Mouse (Mus musculus): ENCODE results near the gene Map10. TPM values are rescaled to one million over a fixed set of nuclear protein-coding genes. Genes with fewer than 3 reads are reported as not detected.
A peak's percentile ranks its signal among the peaks of the same experiment; 100 is the strongest.

Gene Map10
- polyA plus RNA-seq, 1 experiment from 2014 or later = 5.3 TPM

GRCm38 (mm10) chr8:125690961-125691360 lies 21.3 kb downstream of the Map10 start:
- no peak overlapping the region for H3K4me3 ChIP-seq (replicated peaks; ENCODE audit: low read depth, low read length)
- H3K9ac ChIP-seq (ENCODE audit: low read depth, low read length) = no peak overlapping the region
- DNase-seq (ENCODE audit: low spot score) (no peak), ATAC-seq (replicated peaks; ENCODE audit: low FRiP score, low read depth) (no peak)
- TF ChIP-seq CTCF (IDR thresholded peaks at IDR 0.05; ENCODE audit: low read depth) = no peak
- 41% methylated on average over 3 of the region's 3 CpGs for WGBS
- no peaks in the 10 kb centered on the region for H3K9me3 ChIP-seq (replicated peaks; ENCODE audit: low read length)
- no peaks in the 10 kb centered on the region for H3K27me3 ChIP-seq (ENCODE audit: insufficient read depth, low read length)
- no peak overlapping the region for H3K4me2 ChIP-seq (ENCODE audit: low read length)
- no peaks in the 10 kb centered on the region for H3K36me3 ChIP-seq (ENCODE audit: insufficient read depth, low read length)
- 0 out of 2 replicates have a peak overlapping the region, but pooled peaks have one; percentile 0 for H3K27ac ChIP-seq
- peaks cover 10% of the 10 kb centered on the region for H3K4me1 ChIP-seq (replicated peaks; ENCODE audit: insufficient read depth, low read length)

- Histone ChIP-seq H3K27me3 (ENCODE audit: insufficient read depth, low read length) (no peaks in the 10 kb centered on the region), H3K9ac (ENCODE audit: low read depth, low read length) (no peak overlapping the region), H3K4me3 (replicated peaks; ENCODE audit: low read depth, low read length) (no peak overlapping the region), H3K4me1 (replicated peaks; ENCODE audit: insufficient read depth, low read length) (peaks cover 10% of the 10 kb centered on the region), H3K9me3 (replicated peaks; ENCODE audit: low read length) (no peaks in the 10 kb centered on the region), H3K27ac (no peak overlapping the region), H3K36me3 (ENCODE audit: insufficient read depth, low read length) (no peaks in the 10 kb centered on the region), H3K4me2 (ENCODE audit: low read length) (no peak overlapping the region)
- DNase-seq (ENCODE audit: low spot score) = peak; percentile 59
- no peak for ATAC-seq (replicated peaks; ENCODE audit: low FRiP score, low read depth)
- no peak for TF ChIP-seq CTCF (IDR thresholded peaks at IDR 0.05; ENCODE audit: low read depth)
- WGBS = 31% methylated on average over 5 of the region's 5 CpGs
Measured at GRCm38 (mm10) chr8:125692447-125692846, 22.8 kb downstream of the Map10 start.

- Histone ChIP-seq H3K36me3 (ENCODE audit: insufficient read depth, low read length) (no peaks in the 10 kb centered on the region), H3K4me2 (ENCODE audit: low read length) (no peak overlapping the region), H3K9me3 (replicated peaks; ENCODE audit: low read length) (no peaks in the 10 kb centered on the region), H3K4me3 (replicated peaks; ENCODE audit: low read depth, low read length) (no peak overlapping the region), H3K27me3 (ENCODE audit: insufficient read depth, low read length) (no peaks in the 10 kb centered on the region), H3K27ac (no peak overlapping the region), H3K4me1 (replicated peaks; ENCODE audit: insufficient read depth, low read length) (peaks cover 10% of the 10 kb centered on the region), H3K9ac (ENCODE audit: low read depth, low read length) (no peak overlapping the region)
- no peak for TF ChIP-seq CTCF (IDR thresholded peaks at IDR 0.05; ENCODE audit: low read depth)
- WGBS = 69% methylated on average over 3 of the region's 3 CpGs
- no peak for DNase-seq (ENCODE audit: low spot score)
- ATAC-seq (replicated peaks; ENCODE audit: low FRiP score, low read depth) = no peak
Measured at GRCm38 (mm10) chr8:125693197-125693596, 23.6 kb downstream of the Map10 start.

- H3K27ac ChIP-seq = no peak overlapping the region
- ATAC-seq (replicated peaks; ENCODE audit: low FRiP score, low read depth) = no peak
- 82% methylated on average over 6 of the region's 6 CpGs for WGBS
Measured at GRCm38 (mm10) chr8:125695951-125696350, 26.3 kb downstream of the Map10 start.

GRCm38 (mm10) chr8:125699391-125700025 lies 29.9 kb downstream of the Map10 start:
- Histone ChIP-seq H3K4me1 (replicated peaks; ENCODE audit: insufficient read depth, low read length) (no peaks in the 10 kb centered on the region), H3K9ac (ENCODE audit: low read depth, low read length) (no peak overlapping the region), H3K4me3 (replicated peaks; ENCODE audit: low read depth, low read length) (no peak overlapping the region), H3K27me3 (ENCODE audit: insufficient read depth, low read length) (no peaks in the 10 kb centered on the region), H3K9me3 (replicated peaks; ENCODE audit: low read length) (no peaks in the 10 kb centered on the region), H3K36me3 (ENCODE audit: insufficient read depth, low read length) (no peaks in the 10 kb centered on the region), H3K4me2 (ENCODE audit: low read length) (no peak overlapping the region), H3K27ac (no peak overlapping the region)
- DNase-seq (ENCODE audit: low spot score) = no peak
- no peak for ATAC-seq (replicated peaks; ENCODE audit: low FRiP score, low read depth)
- WGBS = 72% methylated on average over 6 of the region's 6 CpGs
- no peak for TF ChIP-seq CTCF (IDR thresholded peaks at IDR 0.05; ENCODE audit: low read depth)

More at GRCm38 (mm10) chr8:125695951-125696350, 26.3 kb downstream of the Map10 start:
- Histone ChIP-seq H3K9ac (ENCODE audit: low read depth, low read length) (no peak overlapping the region), H3K27me3 (ENCODE audit: insufficient read depth, low read length) (no peaks in the 10 kb centered on the region), H3K4me1 (replicated peaks; ENCODE audit: insufficient read depth, low read length) (peaks cover 8% of the 10 kb centered on the region; the same call in 1 of the 2 replicates), H3K36me3 (ENCODE audit: insufficient read depth, low read length) (no peaks in the 10 kb centered on the region), H3K4me3 (replicated peaks; ENCODE audit: low read depth, low read length) (no peak overlapping the region), H3K4me2 (ENCODE audit: low read length) (no peak overlapping the region), H3K9me3 (replicated peaks; ENCODE audit: low read length) (no peaks in the 10 kb centered on the region)
- DNase-seq (ENCODE audit: low spot score) = no peak
- no peak for TF ChIP-seq CTCF (IDR thresholded peaks at IDR 0.05; ENCODE audit: low read depth)

GRCm38 (mm10) chr8:125700407-125700806 lies 30.8 kb downstream of the Map10 start:
- H3K4me2 ChIP-seq (ENCODE audit: low read length) = no peak overlapping the region
- H3K4me1 ChIP-seq (replicated peaks; ENCODE audit: insufficient read depth, low read length) = no peaks in the 10 kb centered on the region
- no peak overlapping the region for H3K9ac ChIP-seq (ENCODE audit: low read depth, low read length)
- no peak overlapping the region for H3K4me3 ChIP-seq (replicated peaks; ENCODE audit: low read depth, low read length)
- no peaks in the 10 kb centered on the region for H3K27me3 ChIP-seq (ENCODE audit: insufficient read depth, low read length)
- no peak overlapping the region for H3K27ac ChIP-seq
- no peak for TF ChIP-seq CTCF (IDR thresholded peaks at IDR 0.05; ENCODE audit: low read depth)
- ATAC-seq (replicated peaks; ENCODE audit: low FRiP score, low read depth) (no peak), DNase-seq (ENCODE audit: low spot score) (no peak)
- no peaks in the 10 kb centered on the region for H3K36me3 ChIP-seq (ENCODE audit: insufficient read depth, low read length)
- WGBS = 69% methylated on average over 7 of the region's 7 CpGs
- H3K9me3 ChIP-seq (replicated peaks; ENCODE audit: low read length) = no peaks in the 10 kb centered on the region

Data from kidney, postnatal 0 days (tissue).